Mouse (Mus musculus): ENCODE data around the gene 4930522H14Rik.

DNA sequence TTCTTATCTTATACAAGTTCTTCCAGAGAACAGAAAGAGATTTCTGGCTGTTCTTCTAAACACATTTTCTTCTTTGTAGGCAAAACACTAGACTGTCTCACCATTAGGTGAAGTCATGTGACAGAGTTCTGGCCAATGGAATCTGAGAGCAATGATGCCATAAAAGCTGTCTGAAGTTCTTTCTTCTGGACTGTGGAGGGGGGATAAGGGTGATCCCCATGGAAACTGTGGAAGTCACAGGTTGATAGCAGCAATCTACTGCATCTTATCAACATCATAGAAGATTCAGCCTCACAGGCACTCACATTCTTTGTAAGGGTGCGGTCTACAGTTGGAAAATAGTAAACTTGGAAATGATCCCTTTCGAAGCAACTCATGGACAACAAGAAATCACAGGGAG is at the start of gene 4930522H14Rik:
- no peak for TF ChIP-seq POLR2A (IDR thresholded peaks at IDR 0.05; ENCODE audit: borderline replicate concordance, extremely low read depth, low read depth, low read length)
- TF ChIP-seq CTCF (IDR thresholded peaks at IDR 0.05; ENCODE audit: insufficient read depth, low read length), result no peak

Measured in lung, adult 2 months (tissue).